Mouse (Mus musculus): Measurements from ENCODE around the gene Nebl.

Gene Nebl

DNA sequence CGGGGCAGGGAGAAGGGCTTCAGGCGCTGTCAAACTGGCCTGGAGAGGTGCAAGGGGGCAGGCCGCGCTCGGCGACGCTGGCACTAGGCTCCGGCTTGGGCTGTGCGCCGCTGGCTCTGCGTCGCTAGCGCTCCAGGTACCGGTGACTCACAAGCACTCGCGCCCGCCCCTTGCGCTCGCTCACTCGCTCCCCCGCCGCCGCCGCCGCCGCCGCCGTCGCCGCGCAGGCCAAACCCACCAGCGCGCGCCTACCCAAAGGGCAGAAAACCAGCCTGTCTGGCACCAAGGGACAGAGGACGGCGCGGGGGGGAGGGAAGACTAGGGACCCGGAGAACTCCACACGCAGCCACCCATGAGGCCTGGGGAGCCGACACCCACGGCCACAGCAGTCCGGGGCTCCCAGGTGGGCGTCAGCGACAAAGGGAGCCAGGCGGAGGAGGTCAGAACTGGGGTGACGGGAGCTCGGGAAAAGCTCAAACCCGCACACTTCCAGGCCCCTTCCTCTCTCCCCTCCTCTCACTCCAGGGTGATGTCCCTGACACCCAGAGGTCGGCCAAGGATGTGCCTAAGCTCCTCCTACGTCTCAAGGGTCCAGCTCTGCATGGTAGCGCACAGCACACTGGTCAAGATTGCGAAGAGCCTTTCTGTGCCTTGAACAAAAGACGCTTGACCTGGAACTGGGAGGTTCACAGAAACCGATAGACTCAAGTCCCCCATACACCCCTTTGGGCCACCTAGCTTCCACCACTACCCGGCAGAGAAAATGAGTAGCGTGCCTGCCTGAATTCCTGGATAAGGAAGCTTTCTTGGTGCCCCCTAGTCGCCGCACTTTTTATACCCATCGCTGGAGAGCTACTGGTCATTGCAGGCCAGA, at the start of gene Nebl:
Nebl (minus strand) TSS at position 508 of the 874 bp plus-strand sequence.
- peak; percentile 15 to 31 for DNase-seq (ENCODE audit: low spot score in 2 of 2)

DNA sequence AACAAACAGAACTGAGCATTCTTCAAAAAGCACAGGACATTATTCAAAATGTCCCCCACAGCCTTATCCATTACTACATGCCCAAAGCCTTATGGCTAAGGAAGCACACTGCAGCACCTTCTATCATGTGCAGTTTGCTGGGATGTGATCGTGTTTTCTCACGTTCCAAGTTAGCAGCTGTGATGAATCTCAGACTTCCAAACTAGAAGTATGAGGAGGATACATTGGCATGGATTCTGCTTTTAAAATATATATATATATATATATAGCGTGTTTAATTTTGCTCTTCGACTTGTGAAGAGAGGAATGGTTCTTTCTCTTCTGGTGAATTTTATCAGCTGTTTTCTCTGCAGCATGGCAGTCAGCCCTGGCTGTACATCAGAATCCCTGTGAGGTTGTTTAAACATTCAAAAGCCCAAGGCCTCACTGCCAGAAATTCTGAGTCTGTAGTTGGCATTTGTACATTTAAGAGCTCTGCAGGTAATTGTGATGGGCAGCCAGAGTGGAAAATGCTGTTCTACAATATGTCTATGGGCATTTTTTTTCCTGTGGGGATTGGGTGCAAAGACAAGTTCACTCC, 39.1 kb upstream of the Nebl start:
- DNase-seq (ENCODE audit: low spot score in 2 of 2), result no peak

- no peak for DNase-seq (ENCODE audit: low spot score in 2 of 2)
Observed at GRCm38 (mm10) chr2:17769242-17769755, 38.0 kb upstream of the Nebl start.

DNA sequence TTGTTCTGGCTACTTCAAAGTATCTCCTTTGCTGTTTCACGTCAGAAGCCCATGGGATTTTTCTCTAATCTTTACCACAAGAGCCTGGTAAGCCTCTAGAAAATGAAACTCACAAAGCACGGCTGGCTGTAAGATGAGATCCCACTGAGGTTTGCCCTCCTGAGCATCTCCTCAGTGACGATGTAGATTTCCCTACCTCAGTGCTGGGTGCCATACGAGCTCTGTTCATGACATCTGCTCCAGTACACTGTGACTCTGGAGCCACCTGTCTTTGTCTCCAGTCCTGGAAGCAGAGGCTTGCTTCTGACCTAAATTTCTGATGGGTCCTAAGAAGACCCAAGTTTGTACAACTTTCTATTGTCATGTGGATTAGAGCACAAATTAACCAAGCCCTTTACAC, 25.0 kb upstream of the Nebl start:
- DNase-seq (ENCODE audit: low spot score in 2 of 2), result no peak

GRCm38 (mm10) chr2:17742051-17742763, 10.9 kb upstream of the Nebl start:
- DNase-seq (ENCODE audit: low spot score in 2 of 2), result no peak

DNA sequence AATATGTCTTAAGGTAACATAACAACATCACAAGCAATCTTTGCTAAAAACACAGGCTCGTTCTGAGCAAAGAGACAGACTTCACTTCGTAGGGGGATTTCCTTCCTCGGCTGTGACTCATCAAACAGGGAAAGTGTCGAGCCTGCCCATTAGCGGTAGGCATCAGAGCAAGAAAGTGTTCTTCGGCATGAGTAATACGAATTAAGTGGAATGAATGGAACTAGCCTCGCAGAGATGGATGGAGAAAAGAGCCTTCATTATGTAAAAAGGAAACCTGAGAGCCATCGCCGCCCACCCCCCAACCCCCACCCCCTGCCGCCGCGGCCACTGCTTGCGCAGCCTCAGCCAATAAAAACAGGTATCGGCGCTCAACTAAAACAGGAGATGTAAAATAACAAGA, 10.3 kb upstream of the Nebl start:
- DNase-seq (ENCODE audit: low spot score in 2 of 2), result no peak

DNA sequence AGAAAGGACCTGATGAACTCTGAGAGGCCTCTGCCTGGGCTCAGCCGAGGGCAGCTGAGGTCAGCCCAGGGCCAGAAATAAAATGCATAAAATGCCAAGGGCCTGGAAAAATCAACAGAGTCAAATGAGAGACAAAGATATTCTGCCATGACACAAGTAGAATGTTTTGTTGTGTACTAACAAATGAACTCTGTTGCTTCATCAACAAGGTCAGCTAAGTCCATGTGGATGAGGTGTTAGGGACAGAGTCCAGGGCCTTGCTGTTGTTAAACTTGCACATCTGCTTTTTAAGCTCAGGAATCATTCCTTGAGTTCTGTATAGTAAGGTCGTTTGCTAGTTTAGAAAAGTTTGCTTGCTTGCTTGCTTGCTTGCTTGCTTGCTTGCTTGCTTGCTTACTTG, 9.2 kb upstream of the Nebl start:
- DNase-seq (ENCODE audit: low spot score in 2 of 2), result no peak

DNA sequence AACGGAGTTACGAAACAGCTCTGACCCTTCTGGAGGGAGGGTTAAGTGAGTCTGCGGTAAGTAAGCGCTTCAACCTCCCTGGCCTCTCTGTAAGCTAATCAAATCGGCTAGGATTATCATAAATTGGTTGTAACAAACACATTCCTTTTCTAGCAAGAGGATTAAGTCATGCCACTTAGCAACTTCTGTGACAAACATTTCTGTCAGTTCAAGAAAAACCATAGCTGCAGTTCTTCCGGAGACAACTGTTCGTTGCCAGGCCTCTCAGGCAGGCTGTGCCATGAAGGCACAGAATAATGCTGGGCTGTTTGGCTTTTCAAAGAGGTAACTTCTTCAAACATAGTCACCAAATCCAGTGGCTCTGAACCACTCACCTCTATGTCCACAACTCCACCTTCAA, 946 bp upstream of the Nebl start:
- DNase-seq (ENCODE audit: low spot score in 2 of 2), result no peak

GRCm38 (mm10) chr2:17731831-17732200, 552 bp upstream of the Nebl start:
- DNase-seq (ENCODE audit: low spot score in 2 of 2), result no peak

GRCm38 (mm10) chr2:17730648-17730956, 662 bp downstream of the Nebl start:
- no peak for DNase-seq (ENCODE audit: low spot score in 2 of 2)

- DNase-seq (ENCODE audit: low spot score in 2 of 2), result peak in 1 of 2 experiments; percentile 10
Observed at GRCm38 (mm10) chr2:17729770-17730647, 1.3 kb downstream of the Nebl start.

- DNase-seq (ENCODE audit: low spot score in 2 of 2), result no peak
Observed at GRCm38 (mm10) chr2:17724405-17724804, 6.9 kb downstream of the Nebl start.

GRCm38 (mm10) chr2:17723268-17724019, 7.8 kb downstream of the Nebl start:
- DNase-seq (ENCODE audit: low spot score in 2 of 2), result no peak

DNA sequence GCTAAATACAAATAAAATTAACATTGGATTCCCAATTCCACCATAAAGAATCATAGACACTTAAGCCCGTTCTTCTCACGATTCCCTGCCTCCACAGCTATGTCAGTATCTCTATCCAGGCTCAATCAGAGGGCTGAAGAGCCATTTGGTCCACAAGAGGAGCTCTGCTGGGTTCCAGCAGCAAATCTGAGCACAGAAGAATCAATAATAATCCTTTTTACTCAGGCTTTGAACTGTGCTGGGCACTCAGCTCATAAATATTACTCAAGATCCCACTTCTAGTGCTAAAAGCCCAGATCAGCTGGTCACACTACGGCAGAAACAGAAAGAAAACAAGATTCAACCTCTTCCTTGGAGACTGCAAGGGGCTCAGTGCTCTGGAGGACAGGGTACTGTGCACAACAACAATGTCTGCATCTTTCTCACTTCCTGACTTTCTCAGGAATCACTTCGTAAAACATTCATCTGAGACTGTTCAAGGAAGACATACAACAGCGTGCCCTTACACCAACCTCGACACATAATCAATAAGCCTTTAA, 10.0 kb downstream of the Nebl start:
- no peak for DNase-seq (ENCODE audit: low spot score in 2 of 2)

GRCm38 (mm10) chr2:17718281-17718680, 13.0 kb downstream of the Nebl start:
- no peak for DNase-seq (ENCODE audit: low spot score in 2 of 2)

DNA sequence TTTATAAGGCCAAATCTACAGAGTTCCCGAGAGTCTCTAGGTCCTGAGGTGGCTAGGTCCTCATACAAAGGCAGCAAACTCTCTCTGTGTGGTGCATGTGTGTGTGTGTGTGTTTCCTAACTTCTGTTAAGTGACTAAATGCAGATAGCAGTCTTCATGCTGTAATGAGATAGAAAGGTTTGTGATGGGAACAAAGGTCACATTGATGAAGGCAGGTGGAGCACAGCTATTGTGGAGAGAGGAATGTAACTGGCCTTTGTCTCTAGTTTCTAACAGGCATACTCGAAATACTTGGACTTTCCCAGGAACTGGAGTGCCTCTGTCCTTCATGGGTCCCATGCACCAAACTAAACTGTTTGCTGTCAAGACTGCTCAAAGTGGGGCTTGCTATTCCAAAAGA, 14.1 kb downstream of the Nebl start:
- DNase-seq (ENCODE audit: low spot score in 2 of 2), result no peak

GRCm38 (mm10) chr2:17715149-17715767, 16.0 kb downstream of the Nebl start:
- DNase-seq (ENCODE audit: low spot score in 2 of 2), result no peak

DNA sequence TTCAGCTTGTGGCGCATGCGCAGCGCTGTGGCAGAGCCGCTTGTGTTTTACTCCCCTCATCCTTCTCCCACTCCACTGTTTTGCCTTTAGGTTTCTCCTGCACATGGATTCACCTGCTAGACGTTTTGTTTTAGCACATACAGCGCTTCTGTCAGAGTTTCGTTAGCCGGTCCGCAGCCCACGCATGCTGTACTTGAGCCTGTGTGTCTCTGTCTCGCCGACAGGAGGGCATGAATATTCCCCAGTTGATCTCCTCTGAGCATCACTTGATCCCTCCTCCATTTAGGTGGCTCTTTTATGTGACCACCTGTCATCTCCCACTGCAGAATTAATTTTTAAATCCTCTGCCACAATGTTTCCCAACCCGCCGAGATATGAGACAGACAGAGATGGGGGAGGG, 16.6 kb downstream of the Nebl start:
- DNase-seq (ENCODE audit: low spot score in 2 of 2), result no peak

DNA sequence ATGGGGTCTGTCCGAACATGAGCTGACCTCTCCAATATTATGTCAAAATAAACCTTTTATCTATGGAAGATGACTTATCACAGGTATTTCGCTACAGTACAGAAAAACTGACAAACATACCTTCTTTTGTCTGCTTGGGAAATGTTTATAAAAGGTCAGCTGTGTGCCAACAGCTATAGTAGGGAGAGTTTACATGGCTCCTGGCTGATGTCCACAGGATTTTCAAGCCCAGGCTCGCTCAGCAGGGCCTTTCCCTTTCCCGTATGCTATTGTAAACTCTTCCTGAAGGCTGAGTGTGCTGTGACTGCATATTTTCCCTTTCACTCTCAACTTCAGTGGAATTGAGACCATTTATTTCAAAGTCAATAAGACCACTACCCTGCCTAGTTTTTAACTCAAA, 17.1 kb downstream of the Nebl start:
- DNase-seq (ENCODE audit: low spot score in 2 of 2), result no peak

DNA sequence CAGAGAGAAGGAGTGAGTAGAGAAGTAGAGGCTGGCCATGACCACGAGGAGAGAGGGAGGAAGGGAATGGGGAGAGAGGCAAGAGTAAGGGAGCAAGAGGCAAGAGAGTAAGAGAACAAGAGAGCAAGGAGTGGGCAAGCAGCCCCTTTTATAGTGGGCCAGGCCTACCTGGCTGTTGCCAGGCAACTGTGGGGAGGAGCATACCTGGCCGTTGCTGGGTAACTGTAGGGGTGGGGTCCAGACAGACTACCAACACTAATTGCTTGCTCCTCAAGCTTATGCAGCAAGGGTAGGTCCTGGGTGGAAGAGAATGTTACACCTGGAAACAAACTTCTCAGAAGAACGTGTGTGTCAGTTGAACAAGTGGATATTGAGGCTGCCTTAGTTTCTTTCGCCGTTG, 20.0 kb downstream of the Nebl start:
- no peak for DNase-seq (ENCODE audit: low spot score in 2 of 2)
